Mouse (Mus musculus) liver, embryonic 14.5 days (tissue): ENCODE results near the gene Peli2.

Source experiments
- CTCF ChIP-seq: IDR thresholded peaks from 2 replicates; pipeline ENCODE4 v1.5.1; 2016; ENCODE audit warnings: antibody characterized with exemption, low read depth, control low read depth
- EP300 ChIP-seq: IDR thresholded peaks from 2 replicates; pipeline ENCODE4 v1.6.1; 2016; ENCODE audit warnings: antibody characterized with exemption, low read depth

DNA sequence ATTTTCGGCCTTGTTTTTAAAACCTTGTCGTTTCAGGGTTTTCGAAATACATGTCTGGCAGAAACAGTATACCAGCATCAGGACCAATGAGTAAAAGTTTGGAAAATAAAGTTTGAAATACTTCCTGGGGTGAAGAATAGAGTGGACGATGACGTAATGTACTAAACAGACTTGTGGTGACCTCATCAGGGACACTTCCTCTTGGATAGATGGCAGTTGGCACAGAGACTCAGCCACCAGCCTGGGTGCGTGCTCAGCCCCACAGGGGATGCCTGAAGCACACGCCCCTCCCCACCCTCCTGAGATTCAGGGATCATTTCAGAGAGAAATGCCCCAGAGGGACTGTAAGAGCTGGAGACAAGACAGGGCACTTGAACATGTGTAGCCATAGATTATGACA, 76.7 kb downstream of the Peli2 start:
- TF ChIP-seq CTCF (no peak), EP300 (no peak)
